Mouse (Mus musculus): ENCODE data around the gene Gpc6.
A peak's percentile ranks its signal among the peaks of the same experiment; 100 is the strongest.

The Gpc6 gene

GRCm38 (mm10) chr14:117625100-117625710, 700.1 kb downstream of the Gpc6 start:
- peak; percentile 86 for DNase-seq (ENCODE audit: low read depth, low spot score)
- no peaks in the 10 kb centered on the region for H3K36me3 ChIP-seq (ENCODE audit: control insufficient read depth, insufficient read depth, low read length, poor library complexity, severe bottlenecking)
- no peaks in the 10 kb centered on the region for H3K27me3 ChIP-seq (ENCODE audit: control insufficient read depth, insufficient read depth, low read length, poor library complexity, severe bottlenecking)

- no peak for DNase-seq (ENCODE audit: low read depth, low spot score)
- no peaks in the 10 kb centered on the region for H3K36me3 ChIP-seq (ENCODE audit: control insufficient read depth, insufficient read depth, low read length, poor library complexity, severe bottlenecking)
- no peaks in the 10 kb centered on the region for H3K27me3 ChIP-seq (ENCODE audit: control insufficient read depth, insufficient read depth, low read length, poor library complexity, severe bottlenecking)
These were observed 709.3 kb downstream of the Gpc6 start for GRCm38 (mm10) chr14:117634238-117634940.

- Histone ChIP-seq H3K27me3 (ENCODE audit: control insufficient read depth, insufficient read depth, low read length, poor library complexity, severe bottlenecking) (no peaks in the 10 kb centered on the region), H3K36me3 (ENCODE audit: control insufficient read depth, insufficient read depth, low read length, poor library complexity, severe bottlenecking) (no peaks in the 10 kb centered on the region)
- DNase-seq (ENCODE audit: low read depth, low spot score): no peak
These were observed 716.7 kb downstream of the Gpc6 start for GRCm38 (mm10) chr14:117641853-117642252.

- DNase-seq (ENCODE audit: low read depth, low spot score): no peak
- H3K36me3 ChIP-seq (ENCODE audit: control insufficient read depth, insufficient read depth, low read length, poor library complexity, severe bottlenecking): no peaks in the 10 kb centered on the region
- no peaks in the 10 kb centered on the region for H3K27me3 ChIP-seq (ENCODE audit: control insufficient read depth, insufficient read depth, low read length, poor library complexity, severe bottlenecking)
These were observed 718.0 kb downstream of the Gpc6 start for GRCm38 (mm10) chr14:117643069-117643468.

GRCm38 (mm10) chr14:117648199-117648960, 723.3 kb downstream of the Gpc6 start:
- no peak for DNase-seq (ENCODE audit: low read depth, low spot score)
- H3K27me3 ChIP-seq (ENCODE audit: control insufficient read depth, insufficient read depth, low read length, poor library complexity, severe bottlenecking): no peaks in the 10 kb centered on the region

GRCm38 (mm10) chr14:117650141-117650540, 725.0 kb downstream of the Gpc6 start:
- H3K27me3 ChIP-seq (ENCODE audit: control insufficient read depth, insufficient read depth, low read length, poor library complexity, severe bottlenecking): no peaks in the 10 kb centered on the region
- H3K36me3 ChIP-seq (ENCODE audit: control insufficient read depth, insufficient read depth, low read length, poor library complexity, severe bottlenecking): no peaks in the 10 kb centered on the region
- DNase-seq (ENCODE audit: low read depth, low spot score): no peak

More at GRCm38 (mm10) chr14:117648199-117648960, 723.3 kb downstream of the Gpc6 start:
- H3K36me3 ChIP-seq (ENCODE audit: control insufficient read depth, insufficient read depth, low read length, poor library complexity, severe bottlenecking): no peaks in the 10 kb centered on the region

- no peaks in the 10 kb centered on the region for H3K27me3 ChIP-seq (ENCODE audit: control insufficient read depth, insufficient read depth, low read length, poor library complexity, severe bottlenecking)
- no peak for DNase-seq (ENCODE audit: low read depth, low spot score)
- H3K36me3 ChIP-seq (ENCODE audit: control insufficient read depth, insufficient read depth, low read length, poor library complexity, severe bottlenecking): no peaks in the 10 kb centered on the region
These were observed 726.2 kb downstream of the Gpc6 start for GRCm38 (mm10) chr14:117651271-117651670.

- Histone ChIP-seq H3K36me3 (ENCODE audit: control insufficient read depth, insufficient read depth, low read length, poor library complexity, severe bottlenecking) (no peaks in the 10 kb centered on the region), H3K27me3 (ENCODE audit: control insufficient read depth, insufficient read depth, low read length, poor library complexity, severe bottlenecking) (no peaks in the 10 kb centered on the region)
- no peak for DNase-seq (ENCODE audit: low read depth, low spot score)
These were observed 726.8 kb downstream of the Gpc6 start for GRCm38 (mm10) chr14:117651938-117652337.

- DNase-seq (ENCODE audit: low read depth, low spot score): no peak
These were observed 730.3 kb downstream of the Gpc6 start for GRCm38 (mm10) chr14:117655382-117655781.

GRCm38 (mm10) chr14:117659198-117659761, 734.2 kb downstream of the Gpc6 start:
- no peaks in the 10 kb centered on the region for H3K36me3 ChIP-seq (ENCODE audit: control insufficient read depth, insufficient read depth, low read length, poor library complexity, severe bottlenecking)
- H3K27me3 ChIP-seq (ENCODE audit: control insufficient read depth, insufficient read depth, low read length, poor library complexity, severe bottlenecking): no peaks in the 10 kb centered on the region
- no peak for DNase-seq (ENCODE audit: low read depth, low spot score)

More at GRCm38 (mm10) chr14:117655382-117655781, 730.3 kb downstream of the Gpc6 start:
- Histone ChIP-seq H3K36me3 (ENCODE audit: control insufficient read depth, insufficient read depth, low read length, poor library complexity, severe bottlenecking) (no peaks in the 10 kb centered on the region), H3K27me3 (ENCODE audit: control insufficient read depth, insufficient read depth, low read length, poor library complexity, severe bottlenecking) (no peaks in the 10 kb centered on the region)

GRCm38 (mm10) chr14:117662261-117662660, 737.1 kb downstream of the Gpc6 start:
- no peaks in the 10 kb centered on the region for H3K27me3 ChIP-seq (ENCODE audit: control insufficient read depth, insufficient read depth, low read length, poor library complexity, severe bottlenecking)
- H3K36me3 ChIP-seq (ENCODE audit: control insufficient read depth, insufficient read depth, low read length, poor library complexity, severe bottlenecking): no peaks in the 10 kb centered on the region
- DNase-seq (ENCODE audit: low read depth, low spot score): no peak

GRCm38 (mm10) chr14:117664796-117665195, 739.7 kb downstream of the Gpc6 start:
- Histone ChIP-seq H3K27me3 (ENCODE audit: control insufficient read depth, insufficient read depth, low read length, poor library complexity, severe bottlenecking) (no peaks in the 10 kb centered on the region), H3K36me3 (ENCODE audit: control insufficient read depth, insufficient read depth, low read length, poor library complexity, severe bottlenecking) (no peaks in the 10 kb centered on the region)
- DNase-seq (ENCODE audit: low read depth, low spot score): no peak

- no peaks in the 10 kb centered on the region for H3K36me3 ChIP-seq (ENCODE audit: control insufficient read depth, insufficient read depth, low read length, poor library complexity, severe bottlenecking)
- DNase-seq (ENCODE audit: low read depth, low spot score): no peak
- H3K27me3 ChIP-seq (ENCODE audit: control insufficient read depth, insufficient read depth, low read length, poor library complexity, severe bottlenecking): no peaks in the 10 kb centered on the region
These were observed 741.0 kb downstream of the Gpc6 start for GRCm38 (mm10) chr14:117666126-117666525.

GRCm38 (mm10) chr14:117673541-117673940, 748.4 kb downstream of the Gpc6 start:
- no peaks in the 10 kb centered on the region; the same call in 1 of the 2 replicates for H3K27me3 ChIP-seq (ENCODE audit: control insufficient read depth, insufficient read depth, low read length, poor library complexity, severe bottlenecking)
- no peak for DNase-seq (ENCODE audit: low read depth, low spot score)
- H3K36me3 ChIP-seq (ENCODE audit: control insufficient read depth, insufficient read depth, low read length, poor library complexity, severe bottlenecking): no peaks in the 10 kb centered on the region

- Histone ChIP-seq H3K27me3 (ENCODE audit: control insufficient read depth, insufficient read depth, low read length, poor library complexity, severe bottlenecking) (no peaks in the 10 kb centered on the region; the same call in 1 of the 2 replicates), H3K36me3 (ENCODE audit: control insufficient read depth, insufficient read depth, low read length, poor library complexity, severe bottlenecking) (no peaks in the 10 kb centered on the region)
- no peak for DNase-seq (ENCODE audit: low read depth, low spot score)
These were observed 749.4 kb downstream of the Gpc6 start for GRCm38 (mm10) chr14:117674482-117674881.

All from splenic B cell, adult 2 months (primary cell).